Mouse (Mus musculus) midbrain, embryonic 11.5 days (tissue): ENCODE results near the gene Arrdc3. TPM values are rescaled to one million over a fixed set of nuclear protein-coding genes. Genes with fewer than 3 reads are reported as not detected.

Experiments
- ATAC-seq: fragments of 200-750 bp; cut with Nextera tagmentation; 2 replicates; pipeline ENCODE4 v1.8.0; 2017; ENCODE audit warnings: moderate TSS enrichment, moderate library complexity; ENCODE audit not compliant: low FRiP score
- DNase-seq: peaks from one replicate; pipeline ENCODE4 v3.0.0; 2015; ENCODE audit warnings: low spot score; ENCODE audit errors: missing footprints
- H3K27ac ChIP-seq: fragments of 300-500 bp; sonication (generic); 2 replicates; pipeline ENCODE4 v1.5.1; 2014; ENCODE audit warnings: low read depth, low read length
- H3K27me3 ChIP-seq: fragments of 300-500 bp; sonication (generic); 2 replicates; pipeline ENCODE4 v1.6.1; 2014; ENCODE audit warnings: mild to moderate bottlenecking, low read length, moderate library complexity, mixed read lengths; ENCODE audit not compliant: control insufficient read depth, insufficient read depth
- H3K36me3 ChIP-seq: fragments of 300-500 bp; sonication (generic); 2 replicates; pipeline ENCODE4 v1.6.1; 2014; ENCODE audit warnings: mild to moderate bottlenecking, low read length, moderate library complexity, mixed read lengths; ENCODE audit not compliant: control insufficient read depth, insufficient read depth
- H3K4me1 ChIP-seq: fragments of 300-500 bp; sonication (generic); 2 replicates; pipeline ENCODE4 v1.6.1; 2014; ENCODE audit warnings: low read length; ENCODE audit not compliant: control insufficient read depth, insufficient read depth
- H3K4me2 ChIP-seq: fragments of 300-500 bp; sonication (generic); 2 replicates; pipeline ENCODE4 v1.6.1; 2014; ENCODE audit warnings: mild to moderate bottlenecking, moderate library complexity
- H3K4me3 ChIP-seq: fragments of 300-500 bp; sonication (generic); 2 replicates; pipeline ENCODE4 v1.5.1; 2014; ENCODE audit warnings: low read depth, low read length
- H3K9ac ChIP-seq: fragments of 300-500 bp; sonication (generic); 2 replicates; pipeline ENCODE4 v1.6.1; 2014; ENCODE audit warnings: low read length
- H3K9me3 ChIP-seq: fragments of 300-500 bp; sonication (generic); 2 replicates; pipeline ENCODE4 v1.6.1; 2016; ENCODE audit warnings: low read length; ENCODE audit not compliant: control insufficient read depth
- WGBS: fragments of 180-500 bp; shearing (Covaris S2); extraction: QIAGEN DNeasy Blood & Tissue Kit; methylation state at CpG from one replicate; pipeline ENCODE4 v1.1.7; 2014; 5-methylcytosine and 5-hydroxymethylcytosine counted together
- polyA plus RNA-seq: library from polyadenylated mRNA; unstranded; fragments of >200 nt; fragmentation: Nextera tagmentation; extraction: Ambion mirVana; gene quantifications from 2 replicates; pipeline ENCODE4 v1.2.1, GENCODE M21; 2014

Arrdc3 gene
- polyA plus RNA-seq, 1 experiment from 2014 or later, result 53.7 TPM

DNA sequence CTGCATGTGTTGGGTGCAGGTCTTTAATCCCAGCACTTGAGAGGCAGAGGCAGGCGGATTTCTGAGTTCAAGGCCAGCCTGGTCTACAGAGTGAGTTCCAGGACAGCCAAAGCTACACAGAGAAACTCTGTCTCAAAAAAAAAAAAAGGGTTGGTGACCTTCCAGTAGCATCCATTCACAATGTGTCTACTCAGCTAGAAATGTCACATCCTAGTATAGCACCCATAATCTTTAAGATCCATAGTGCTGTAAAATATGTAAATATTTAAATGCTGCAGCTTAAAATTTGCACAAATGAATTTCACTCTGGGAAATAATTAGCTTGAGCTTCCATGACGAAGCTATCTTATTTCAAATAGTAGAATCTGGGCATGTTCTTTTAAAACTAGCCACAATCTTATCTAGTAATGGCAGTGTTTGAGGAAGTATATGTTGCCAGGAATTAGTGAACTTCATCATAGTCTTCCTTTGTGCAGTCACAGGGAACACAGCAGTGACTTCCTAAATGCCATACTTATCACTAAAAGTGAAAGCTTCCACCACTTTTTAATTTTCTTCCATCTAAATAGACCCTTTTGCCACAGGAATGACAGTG lies 16.3 kb downstream of the Arrdc3 start:
- ATAC-seq, result no peak
- no peak for DNase-seq
- H3K9ac ChIP-seq, result no peak overlapping the region
- H3K27me3 ChIP-seq, result no peaks in the 10 kb centered on the region
- no peak overlapping the region for H3K4me3 ChIP-seq
- no peaks in the 10 kb centered on the region for H3K9me3 ChIP-seq
- H3K36me3 ChIP-seq, result no peaks in the 10 kb centered on the region
- no peak overlapping the region for H3K27ac ChIP-seq
- WGBS, result 88% methylated on average over 2 of the region's 2 CpGs
- no peaks in the 10 kb centered on the region for H3K4me1 ChIP-seq
- no peak overlapping the region for H3K4me2 ChIP-seq

GRCm38 (mm10) chr13:80901432-80901831 lies 18.2 kb downstream of the Arrdc3 start:
- no peak overlapping the region for H3K4me3 ChIP-seq
- WGBS, result 86% methylated on average over 4 of the region's 4 CpGs
- no peaks in the 10 kb centered on the region for H3K27me3 ChIP-seq
- DNase-seq (no peak), ATAC-seq (no peak)
- H3K9ac ChIP-seq, result no peak overlapping the region
- H3K27ac ChIP-seq, result no peak overlapping the region
- no peaks in the 10 kb centered on the region for H3K36me3 ChIP-seq
- no peaks in the 10 kb centered on the region for H3K4me1 ChIP-seq
- H3K4me2 ChIP-seq, result no peak overlapping the region
- H3K9me3 ChIP-seq, result no peaks in the 10 kb centered on the region

DNA sequence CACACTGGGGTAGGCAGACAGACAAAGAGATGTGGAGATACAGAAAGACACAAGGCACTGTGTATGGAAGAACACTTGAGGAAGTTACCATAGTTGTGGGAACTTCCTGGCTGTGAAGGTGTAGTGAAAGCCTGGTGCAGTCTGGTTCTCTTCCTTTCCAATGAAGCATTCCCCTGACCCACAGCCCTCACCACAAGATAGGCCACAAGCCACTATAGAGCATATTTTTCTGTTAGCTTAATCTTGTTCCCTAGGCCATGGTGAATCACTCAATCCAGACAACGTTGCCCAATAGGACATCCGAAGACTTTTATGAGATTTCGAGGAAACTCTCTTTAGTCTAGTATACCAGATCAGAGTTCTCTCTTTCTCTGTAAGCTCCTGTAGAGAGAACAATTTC lies 19.6 kb downstream of the Arrdc3 start:
- 87% methylated on average over 3 of the region's 3 CpGs for WGBS
- DNase-seq, result no peak

DNA sequence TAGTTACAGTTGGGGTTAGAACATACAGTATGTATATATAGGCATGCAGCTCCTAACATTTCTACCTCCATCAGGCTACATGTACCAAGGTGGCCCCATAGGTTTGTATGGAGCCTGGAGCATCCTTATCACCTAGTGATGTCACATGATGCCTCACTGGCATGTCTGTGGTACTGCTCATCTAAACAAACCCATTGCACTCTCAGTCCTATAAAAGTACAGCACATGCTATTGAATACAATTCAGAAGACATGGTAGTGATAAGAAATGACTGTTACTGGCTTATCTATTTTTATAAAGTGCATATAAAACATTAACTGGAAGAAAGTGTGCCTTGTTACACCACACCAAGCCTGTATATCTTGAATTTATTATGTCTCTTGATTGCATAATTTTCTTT lies 30.2 kb downstream of the Arrdc3 start:
- Histone ChIP-seq H3K9me3 (no peaks in the 10 kb centered on the region), H3K4me2 (no peak overlapping the region), H3K9ac (no peak overlapping the region), H3K4me3 (no peak overlapping the region), H3K27ac (no peak overlapping the region), H3K27me3 (no peaks in the 10 kb centered on the region), H3K36me3 (no peaks in the 10 kb centered on the region), H3K4me1 (no peaks in the 10 kb centered on the region)
- DNase-seq (no peak), ATAC-seq (no peak)

More for the DNA sequence above, 19.6 kb downstream of the Arrdc3 start:
- H3K36me3 ChIP-seq, result no peaks in the 10 kb centered on the region
- no peak overlapping the region for H3K27ac ChIP-seq
- ATAC-seq, result no peak
- no peak overlapping the region for H3K4me2 ChIP-seq
- no peaks in the 10 kb centered on the region for H3K9me3 ChIP-seq
- no peak overlapping the region for H3K4me3 ChIP-seq
- H3K9ac ChIP-seq, result no peak overlapping the region
- H3K27me3 ChIP-seq, result no peaks in the 10 kb centered on the region
- no peaks in the 10 kb centered on the region for H3K4me1 ChIP-seq

DNA sequence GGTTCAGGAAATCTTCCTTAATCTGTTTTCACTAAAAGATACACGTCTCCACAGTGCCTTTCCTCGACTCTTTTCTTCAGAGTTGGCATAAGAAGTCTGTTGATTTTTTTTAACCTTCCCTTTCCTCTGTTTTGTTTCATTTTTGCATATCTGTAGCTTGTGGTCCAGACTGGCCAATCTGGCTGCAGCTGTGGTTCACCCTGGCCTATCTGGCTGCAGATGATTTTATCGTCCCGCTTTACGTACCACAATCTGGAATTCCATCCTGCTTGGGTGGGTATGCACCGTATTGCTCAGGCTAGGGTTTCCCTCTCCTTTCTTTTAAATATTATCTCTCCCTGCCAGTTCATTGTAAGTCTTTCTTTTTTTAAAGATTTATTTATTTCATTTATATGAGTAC lies 37.8 kb downstream of the Arrdc3 start:
- no peaks in the 10 kb centered on the region for H3K36me3 ChIP-seq
- no peak overlapping the region for H3K4me2 ChIP-seq
- no peaks in the 10 kb centered on the region for H3K27me3 ChIP-seq
- H3K9me3 ChIP-seq, result no peaks in the 10 kb centered on the region
- no peaks in the 10 kb centered on the region for H3K4me1 ChIP-seq
- H3K4me3 ChIP-seq, result no peak overlapping the region
- DNase-seq (no peak), ATAC-seq (no peak)
- 90% methylated on average over 6 of the region's 6 CpGs for WGBS
- H3K27ac ChIP-seq, result no peak overlapping the region
- H3K9ac ChIP-seq, result no peak overlapping the region

GRCm38 (mm10) chr13:80921593-80922327 lies 38.6 kb downstream of the Arrdc3 start:
- no peak for ATAC-seq
- no peaks in the 10 kb centered on the region for H3K9me3 ChIP-seq
- no peaks in the 10 kb centered on the region for H3K36me3 ChIP-seq
- no peak for DNase-seq
- H3K4me1 ChIP-seq, result no peaks in the 10 kb centered on the region
- no peaks in the 10 kb centered on the region for H3K27me3 ChIP-seq
- no peak overlapping the region for H3K9ac ChIP-seq
- H3K27ac ChIP-seq, result no peak overlapping the region
- 59% methylated on average over 7 of the region's 7 CpGs for WGBS
- no peak overlapping the region for H3K4me3 ChIP-seq
- H3K4me2 ChIP-seq, result no peak overlapping the region

GRCm38 (mm10) chr13:80928187-80928586 lies 45.0 kb downstream of the Arrdc3 start:
- no peak for ATAC-seq
- no peak for DNase-seq

DNA sequence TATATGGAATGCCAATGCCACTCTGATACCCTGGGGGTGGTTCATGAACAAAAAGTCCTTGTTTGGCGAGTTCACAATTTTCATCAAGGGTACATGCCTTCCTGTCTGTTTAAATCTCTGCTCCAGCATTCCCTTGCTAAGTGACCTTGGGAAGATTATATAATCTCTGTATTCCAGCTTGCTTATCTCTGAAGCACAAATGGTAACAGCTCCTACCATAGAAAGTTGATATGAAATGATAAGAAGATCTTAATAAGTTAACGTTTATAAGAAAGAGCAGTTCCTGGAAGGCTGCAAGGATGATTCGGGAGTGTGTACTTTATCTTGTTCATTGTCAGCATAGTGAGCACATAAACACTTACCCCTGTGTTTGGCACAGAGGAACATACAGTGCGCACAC lies 46.8 kb downstream of the Arrdc3 start:
- 91% methylated on average over 4 of the region's 4 CpGs for WGBS
- H3K4me3 ChIP-seq, result no peak overlapping the region
- ATAC-seq (no peak), DNase-seq (no peak)
- no peak overlapping the region for H3K27ac ChIP-seq
- no peaks in the 10 kb centered on the region for H3K4me1 ChIP-seq
- no peak overlapping the region for H3K9ac ChIP-seq
- H3K4me2 ChIP-seq, result no peak overlapping the region
- no peaks in the 10 kb centered on the region for H3K27me3 ChIP-seq
- H3K9me3 ChIP-seq, result no peaks in the 10 kb centered on the region
- no peaks in the 10 kb centered on the region for H3K36me3 ChIP-seq

More at GRCm38 (mm10) chr13:80928187-80928586, 45.0 kb downstream of the Arrdc3 start:
- H3K4me2 ChIP-seq, result no peak overlapping the region
- H3K9me3 ChIP-seq, result no peaks in the 10 kb centered on the region
- no peak overlapping the region for H3K4me3 ChIP-seq
- no peak overlapping the region for H3K27ac ChIP-seq
- no peaks in the 10 kb centered on the region for H3K36me3 ChIP-seq
- 89% methylated on average over 7 of the region's 7 CpGs for WGBS
- no peaks in the 10 kb centered on the region for H3K4me1 ChIP-seq
- no peaks in the 10 kb centered on the region for H3K27me3 ChIP-seq
- no peak overlapping the region for H3K9ac ChIP-seq

- Histone ChIP-seq H3K36me3 (no peaks in the 10 kb centered on the region), H3K4me2 (no peak overlapping the region), H3K27ac (no peak overlapping the region), H3K9me3 (no peaks in the 10 kb centered on the region), H3K4me1 (no peaks in the 10 kb centered on the region), H3K27me3 (no peaks in the 10 kb centered on the region), H3K9ac (no peak overlapping the region), H3K4me3 (no peak overlapping the region)
- 77% methylated on average over 5 of the region's 5 CpGs for WGBS
- DNase-seq, result no peak
- ATAC-seq, result no peak
Measured at GRCm38 (mm10) chr13:80932816-80933402, 49.7 kb downstream of the Arrdc3 start.
